Mouse (Mus musculus): Measurements from ENCODE around the gene Gpr161. TPM values are rescaled to one million over a fixed set of nuclear protein-coding genes. Genes with fewer than 3 reads are reported as not detected.

Gpr161 gene
- polyA plus RNA-seq, 1 experiment from 2014 or later = 3.4 TPM

DNA sequence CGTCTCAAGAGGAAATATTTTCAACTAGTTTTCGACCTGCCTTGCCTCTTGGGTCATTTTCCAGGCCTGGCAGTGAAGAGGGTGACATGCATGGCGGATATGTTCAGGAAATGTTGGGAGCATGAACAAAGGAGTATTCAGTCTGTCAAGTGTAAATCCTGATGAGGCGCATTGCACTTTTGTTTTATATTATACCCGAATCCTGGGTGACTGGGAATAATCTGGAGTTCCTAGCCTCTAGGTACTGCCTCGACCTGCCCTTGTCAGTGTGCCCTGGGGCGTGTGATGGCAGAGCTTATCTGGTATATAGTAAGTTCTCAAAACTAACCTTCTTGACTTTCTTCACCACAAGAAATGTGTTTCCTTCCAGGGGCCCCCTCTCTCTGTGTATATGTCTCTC is 11.5 kb upstream of the Gpr161 start:
- H3K9ac ChIP-seq = 0 out of 2 replicates have a peak overlapping the region, but pooled peaks have one; percentile 88
- no peak overlapping the region for H3K27ac ChIP-seq
- peak overlapping the region; percentile 68 for H3K4me3 ChIP-seq
- H3K9me3 ChIP-seq = no peaks in the 10 kb centered on the region
- ATAC-seq (ENCODE audit: low FRiP score) = no peak
- H3K27me3 ChIP-seq = no peaks in the 10 kb centered on the region
- H3K4me1 ChIP-seq (replicated peaks) = peaks cover 35% of the 10 kb centered on the region
- H3K36me3 ChIP-seq = 0 out of 2 replicates have a peak, but pooled peaks cover 3% of the 10 kb centered on the region
- peak overlapping the region; percentile 78 for H3K4me2 ChIP-seq
- WGBS = 74% methylated on average over 7 of the region's 7 CpGs

DNA sequence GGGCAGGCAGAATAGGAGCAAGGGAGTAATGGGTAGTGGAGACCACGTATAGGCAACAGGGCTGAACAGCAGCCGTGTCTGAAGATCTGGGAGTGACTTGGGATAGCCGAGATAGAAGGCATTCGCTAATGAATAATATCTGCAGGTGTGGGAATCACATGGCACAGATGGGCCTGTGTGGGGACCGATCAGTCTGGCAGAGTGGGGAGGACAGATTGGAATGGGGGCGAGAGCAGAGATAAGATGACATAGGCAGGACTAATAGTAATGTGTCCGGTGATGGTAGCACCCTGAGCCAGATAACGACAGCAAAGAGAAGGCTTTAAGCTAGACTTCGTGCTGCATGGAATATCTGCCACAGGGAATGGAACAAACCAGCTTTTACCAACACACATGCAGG is 7.4 kb upstream of the Gpr161 start:
- Histone ChIP-seq H3K9me3 (no peaks in the 10 kb centered on the region), H3K4me3 (no peak overlapping the region), H3K36me3 (peaks cover 12% of the 10 kb centered on the region), H3K9ac (no peak overlapping the region), H3K27ac (no peak overlapping the region), H3K27me3 (no peaks in the 10 kb centered on the region), H3K4me2 (no peak overlapping the region), H3K4me1 (replicated peaks) (peaks cover 20% of the 10 kb centered on the region)
- WGBS = 90% methylated on average over 9 of the region's 9 CpGs
- no peak for ATAC-seq (ENCODE audit: low FRiP score)

DNA sequence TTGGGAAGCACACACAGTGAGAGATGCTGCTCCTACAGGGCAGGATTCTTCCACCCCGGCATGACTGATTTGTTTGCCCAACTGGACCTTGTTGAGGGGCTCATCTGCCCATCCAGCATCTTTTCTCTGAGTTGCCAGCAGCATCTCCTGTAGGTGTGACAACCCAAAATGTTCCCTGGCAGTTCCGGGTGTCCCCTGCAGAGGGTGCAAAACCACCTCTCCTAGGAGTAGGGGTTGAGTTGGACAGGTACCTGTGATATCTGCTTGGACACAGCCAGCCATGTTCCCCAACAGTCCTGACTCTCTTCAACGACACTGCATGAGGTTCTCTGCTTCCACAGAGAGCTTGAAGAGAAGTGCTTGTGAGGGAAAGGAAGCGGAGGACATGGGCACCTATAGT is 5.8 kb upstream of the Gpr161 start:
- Histone ChIP-seq H3K9ac (no peak overlapping the region), H3K36me3 (peaks cover 27% of the 10 kb centered on the region), H3K4me3 (no peak overlapping the region), H3K4me2 (no peak overlapping the region), H3K27me3 (no peaks in the 10 kb centered on the region), H3K4me1 (replicated peaks) (peaks cover 5% of the 10 kb centered on the region), H3K9me3 (no peaks in the 10 kb centered on the region), H3K27ac (no peak overlapping the region)
- 92% methylated on average over 4 of the region's 4 CpGs for WGBS
- ATAC-seq (ENCODE audit: low FRiP score) = no peak

DNA sequence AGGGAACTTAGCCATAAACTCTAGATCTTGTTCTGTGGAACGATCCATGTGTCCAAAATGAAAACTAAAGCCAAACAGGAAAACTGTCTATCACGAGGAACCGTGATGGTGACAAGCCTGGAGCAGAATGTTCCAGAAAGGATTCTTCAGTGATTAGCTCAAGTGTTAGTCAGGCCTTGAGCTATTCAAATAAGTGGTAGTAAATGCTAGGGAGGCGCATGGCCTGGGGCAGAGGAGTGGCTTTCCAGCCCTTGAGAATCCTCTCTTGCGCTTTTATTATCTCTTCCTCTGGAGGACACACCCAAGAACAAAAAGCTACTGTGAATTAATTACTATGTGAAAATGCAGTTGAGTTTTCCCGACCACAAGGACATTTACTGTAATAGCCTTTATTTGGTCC is 4.0 kb upstream of the Gpr161 start:
- peaks cover 43% of the 10 kb centered on the region for H3K36me3 ChIP-seq
- H3K27ac ChIP-seq = no peak overlapping the region
- ATAC-seq (ENCODE audit: low FRiP score) = no peak
- WGBS = 95% methylated on average over 6 of the region's 6 CpGs
- H3K9me3 ChIP-seq = no peaks in the 10 kb centered on the region
- no peak overlapping the region for H3K4me2 ChIP-seq
- no peaks in the 10 kb centered on the region for H3K4me1 ChIP-seq (replicated peaks)
- no peaks in the 10 kb centered on the region for H3K27me3 ChIP-seq
- H3K4me3 ChIP-seq = no peak overlapping the region
- no peak overlapping the region for H3K9ac ChIP-seq

DNA sequence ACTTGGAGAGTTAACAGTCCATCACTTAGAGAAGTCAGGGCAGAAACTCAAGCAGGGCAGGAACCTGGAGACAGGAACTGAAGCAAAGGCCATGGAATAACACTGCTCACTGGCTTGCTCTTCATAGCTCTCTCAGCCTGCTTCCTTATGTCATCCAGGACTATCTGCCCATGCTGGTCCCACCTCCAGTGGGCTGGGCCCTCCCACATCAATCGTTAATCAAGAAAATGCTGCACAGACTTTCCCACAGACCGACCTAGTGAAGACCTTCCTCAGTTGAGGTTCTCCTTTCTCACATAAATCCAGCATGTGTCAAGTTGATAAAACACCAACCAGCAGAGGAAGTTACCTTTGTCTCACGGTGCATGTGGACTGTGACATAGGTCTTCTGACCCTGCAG is 5.5 kb downstream of the Gpr161 start:
- no peak for ATAC-seq (ENCODE audit: low FRiP score)
- 88% methylated on average over 3 of the region's 3 CpGs for WGBS
- Histone ChIP-seq H3K4me1 (replicated peaks) (peaks cover 18% of the 10 kb centered on the region), H3K36me3 (peaks cover 14% of the 10 kb centered on the region), H3K4me3 (no peak overlapping the region), H3K9ac (no peak overlapping the region), H3K9me3 (no peaks in the 10 kb centered on the region), H3K27me3 (no peaks in the 10 kb centered on the region), H3K4me2 (no peak overlapping the region), H3K27ac (no peak overlapping the region)

DNA sequence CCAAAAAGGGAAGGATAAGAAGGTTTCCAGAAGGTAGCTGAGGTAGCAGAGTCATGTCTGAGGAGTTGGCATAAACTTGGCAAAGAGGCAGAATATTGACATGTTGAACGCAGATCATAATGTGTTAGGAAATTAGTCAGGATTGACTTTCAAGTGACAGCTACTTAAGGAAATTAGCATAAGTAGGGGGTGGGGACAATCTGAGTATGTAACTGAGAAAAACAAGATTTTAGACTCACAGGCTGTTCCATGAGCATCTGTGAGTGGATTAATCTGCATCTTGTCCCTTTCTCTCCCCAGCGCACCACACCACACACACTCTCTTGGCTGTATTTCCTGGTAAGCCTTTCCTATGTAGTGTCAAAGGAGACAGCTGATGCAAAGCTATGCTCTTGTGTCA is 6.0 kb downstream of the Gpr161 start:
- H3K4me2 ChIP-seq = no peak overlapping the region
- peaks cover 18% of the 10 kb centered on the region for H3K4me1 ChIP-seq (replicated peaks)
- WGBS = 93% methylated on average over 2 of the region's 2 CpGs

DNA sequence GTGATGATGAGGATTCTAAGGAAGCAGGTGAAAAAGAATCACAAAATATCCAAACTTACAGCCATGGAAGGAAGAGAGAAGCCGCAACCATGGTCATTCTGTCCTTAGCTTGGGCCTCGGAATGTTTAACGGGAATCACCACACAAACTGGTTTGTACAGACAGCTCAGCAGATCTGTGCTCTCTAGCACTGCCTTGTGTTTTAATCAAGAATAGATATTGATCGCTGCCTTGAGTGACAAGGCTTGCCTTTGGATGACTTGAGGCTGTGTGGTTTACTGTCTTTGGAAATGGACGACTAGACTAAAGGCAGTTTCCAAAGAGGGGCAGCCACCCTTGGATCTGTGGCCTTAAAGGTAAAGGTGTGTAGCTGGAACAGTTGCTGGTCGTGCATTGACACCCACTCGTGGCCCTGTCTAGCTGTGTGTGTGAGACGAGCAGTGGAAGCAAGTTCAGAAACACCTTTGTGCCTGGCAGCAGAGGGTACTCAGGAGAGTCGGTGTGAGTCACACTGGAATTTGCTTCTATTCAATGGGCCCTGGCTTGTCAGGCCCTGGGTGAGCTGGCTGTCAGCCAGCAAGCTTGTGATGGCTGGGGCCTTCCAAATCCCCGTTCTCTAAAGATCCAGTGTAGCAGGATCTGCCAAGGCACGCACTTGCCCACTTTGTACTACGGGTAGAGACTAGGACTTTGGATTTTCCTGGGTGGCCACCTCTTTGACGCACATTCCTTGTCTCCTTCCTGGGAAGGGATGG is 7.0 kb downstream of the Gpr161 start:
- no peak overlapping the region for H3K4me2 ChIP-seq
- H3K27me3 ChIP-seq = no peaks in the 10 kb centered on the region
- WGBS = 68% methylated on average over 13 of the region's 13 CpGs
- no peaks in the 10 kb centered on the region for H3K9me3 ChIP-seq
- no peak overlapping the region for H3K9ac ChIP-seq
- no peak overlapping the region for H3K4me3 ChIP-seq
- peak; percentile 57 for ATAC-seq (ENCODE audit: low FRiP score)
- H3K36me3 ChIP-seq = peaks cover 17% of the 10 kb centered on the region
- H3K4me1 ChIP-seq (replicated peaks) = peaks cover 18% of the 10 kb centered on the region
- no peak overlapping the region for H3K27ac ChIP-seq

More for the DNA sequence above, 6.0 kb downstream of the Gpr161 start:
- Histone ChIP-seq H3K9me3 (no peaks in the 10 kb centered on the region), H3K27me3 (no peaks in the 10 kb centered on the region), H3K27ac (no peak overlapping the region), H3K36me3 (peaks cover 15% of the 10 kb centered on the region), H3K4me3 (no peak overlapping the region), H3K9ac (no peak overlapping the region)
- ATAC-seq (ENCODE audit: low FRiP score) = no peak

DNA sequence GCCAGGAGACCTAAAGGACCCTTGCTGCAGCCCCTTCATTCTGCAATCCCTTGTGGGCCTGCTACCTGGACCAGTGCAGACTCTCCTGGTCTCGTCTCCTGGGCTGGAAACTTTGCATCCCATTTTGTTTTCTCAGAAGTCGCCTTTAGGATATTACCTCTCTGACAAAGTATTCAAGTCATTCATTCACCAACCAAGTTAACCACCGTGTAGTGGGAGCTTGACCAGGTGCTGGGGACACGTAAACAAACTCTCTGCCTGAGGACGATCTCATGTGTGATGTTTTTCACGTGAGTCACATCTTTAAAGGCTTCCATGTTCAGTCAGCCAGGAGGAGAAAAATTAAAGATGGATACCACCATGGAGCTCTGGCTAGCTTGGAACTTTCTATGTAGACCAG is 7.6 kb downstream of the Gpr161 start:
- Histone ChIP-seq H3K4me1 (replicated peaks) (peaks cover 18% of the 10 kb centered on the region), H3K9ac (no peak overlapping the region), H3K4me2 (no peak overlapping the region), H3K36me3 (peaks cover 23% of the 10 kb centered on the region), H3K27ac (no peak overlapping the region), H3K4me3 (no peak overlapping the region), H3K27me3 (no peaks in the 10 kb centered on the region), H3K9me3 (no peaks in the 10 kb centered on the region)
- ATAC-seq (ENCODE audit: low FRiP score) = 0 out of 2 replicates have a peak, but pooled peaks have one; percentile 11
- 91% methylated on average over 6 of the region's 6 CpGs for WGBS

DNA sequence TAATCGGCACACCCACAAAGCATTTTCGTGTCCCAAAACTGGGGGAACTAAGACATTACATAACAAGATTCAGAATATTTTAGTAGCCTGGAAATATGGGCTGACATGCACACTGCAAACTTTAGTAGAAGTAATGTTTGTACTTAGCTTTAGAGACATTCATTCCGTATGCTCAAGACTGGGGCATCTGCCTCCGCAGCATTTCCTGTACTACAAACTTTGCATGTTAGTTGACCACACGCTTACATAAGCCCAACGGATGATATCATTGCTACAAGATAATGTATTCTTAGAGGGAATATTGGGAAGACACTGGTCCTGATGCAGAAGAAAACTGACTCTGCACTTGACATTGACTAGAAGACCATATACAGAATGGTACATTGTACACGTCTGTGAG is 8.8 kb downstream of the Gpr161 start:
- peaks cover 34% of the 10 kb centered on the region for H3K36me3 ChIP-seq
- peaks cover 18% of the 10 kb centered on the region for H3K4me1 ChIP-seq (replicated peaks)
- no peak overlapping the region for H3K4me2 ChIP-seq
- 94% methylated on average over 7 of the region's 7 CpGs for WGBS
- no peak overlapping the region for H3K9ac ChIP-seq
- no peaks in the 10 kb centered on the region for H3K9me3 ChIP-seq
- no peaks in the 10 kb centered on the region for H3K27me3 ChIP-seq
- H3K27ac ChIP-seq = no peak overlapping the region
- ATAC-seq (ENCODE audit: low FRiP score) = no peak
- no peak overlapping the region for H3K4me3 ChIP-seq

DNA sequence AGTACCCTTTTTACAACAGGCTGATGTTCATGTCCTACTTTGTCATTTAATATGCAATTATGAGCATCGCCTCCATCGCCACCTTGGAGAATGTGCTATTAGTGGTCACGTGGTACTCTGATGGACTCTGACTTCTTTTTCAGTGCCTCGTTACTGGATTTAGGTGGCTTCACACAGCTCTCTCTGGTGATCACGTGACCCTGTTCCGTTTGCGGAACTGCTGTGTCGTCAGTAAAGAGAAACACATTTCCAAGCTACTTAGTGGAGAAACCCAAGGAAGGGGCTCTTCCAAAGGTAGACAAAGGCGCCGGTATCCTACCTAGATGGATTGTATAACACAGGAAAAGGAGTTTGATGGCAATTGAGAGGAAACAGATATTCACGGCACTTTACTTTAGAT is 12.6 kb downstream of the Gpr161 start:
- Histone ChIP-seq H3K36me3 (peaks cover 69% of the 10 kb centered on the region), H3K27ac (no peak overlapping the region), H3K9me3 (no peaks in the 10 kb centered on the region), H3K4me2 (no peak overlapping the region), H3K4me3 (no peak overlapping the region), H3K27me3 (no peaks in the 10 kb centered on the region), H3K9ac (no peak overlapping the region), H3K4me1 (replicated peaks) (peaks cover 3% of the 10 kb centered on the region)
- ATAC-seq (ENCODE audit: low FRiP score) = no peak
- 87% methylated on average over 11 of the region's 11 CpGs for WGBS

DNA sequence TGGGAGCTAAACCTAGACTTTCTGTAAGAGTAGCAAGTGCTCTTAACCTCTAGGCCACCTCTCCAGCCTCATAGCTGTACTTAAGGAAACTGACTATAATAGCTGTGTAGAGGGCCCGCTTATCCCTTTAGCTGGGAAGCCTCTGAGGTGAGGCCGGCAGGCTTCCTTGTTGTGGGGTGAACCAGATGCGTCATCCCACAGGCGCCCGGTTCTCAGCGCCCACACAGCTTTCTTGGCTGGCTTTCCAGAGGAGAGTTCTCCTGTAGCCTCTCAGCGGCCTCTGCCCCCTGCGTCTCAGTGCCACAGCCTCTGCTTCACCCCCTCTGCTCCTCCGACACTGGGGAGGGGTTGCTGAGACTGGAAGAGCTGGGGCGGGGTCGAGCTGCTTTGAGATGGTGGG is 20.8 kb downstream of the Gpr161 start:
- Histone ChIP-seq H3K9ac (no peak overlapping the region), H3K27ac (no peak overlapping the region), H3K27me3 (no peaks in the 10 kb centered on the region), H3K4me3 (no peak overlapping the region), H3K4me1 (replicated peaks) (peaks cover 4% of the 10 kb centered on the region; the same call in 1 of the 2 replicates), H3K4me2 (no peak overlapping the region), H3K36me3 (peaks cover 69% of the 10 kb centered on the region), H3K9me3 (no peaks in the 10 kb centered on the region)
- no peak for ATAC-seq (ENCODE audit: low FRiP score)
- WGBS = 34% methylated on average over 11 of the region's 11 CpGs

DNA sequence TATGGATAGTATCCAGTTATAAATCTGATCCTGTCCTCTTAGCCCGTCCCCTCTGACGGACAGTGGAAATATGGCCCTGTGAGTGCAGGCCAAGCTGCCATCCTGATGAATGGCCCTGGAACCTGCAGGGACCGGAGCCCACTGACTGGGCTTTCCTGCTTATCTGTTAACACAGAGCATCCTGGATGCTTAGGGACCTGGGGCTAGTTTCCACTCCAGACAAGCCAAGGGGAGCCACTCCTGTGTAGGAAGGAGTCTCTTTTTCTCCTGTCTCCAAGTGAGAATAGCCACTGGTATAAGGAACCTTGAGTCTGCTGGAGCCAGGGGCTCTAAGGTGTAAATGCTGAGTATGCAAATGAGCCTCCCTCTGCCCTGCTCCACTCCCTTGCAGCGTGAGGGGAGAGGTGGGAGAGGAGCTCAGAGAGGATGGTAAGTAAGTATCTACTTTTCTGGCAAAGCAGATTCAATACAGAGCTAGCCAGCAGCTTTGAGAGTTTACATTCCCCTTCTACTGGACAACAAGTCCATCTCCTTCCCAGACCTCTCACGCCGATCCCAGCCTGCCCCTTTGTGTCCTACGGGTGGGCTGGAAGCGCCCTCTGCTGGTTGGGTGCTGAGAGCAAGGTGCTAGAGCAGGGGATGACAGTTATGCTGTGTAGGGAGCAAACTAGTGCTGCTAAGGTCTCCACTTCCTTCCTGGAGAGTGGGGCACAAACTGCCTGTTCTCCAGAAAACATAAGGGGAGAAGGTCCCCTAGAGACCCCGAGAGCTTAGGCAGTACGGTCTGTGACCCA is 24.7 kb downstream of the Gpr161 start:
- Histone ChIP-seq H3K4me1 (replicated peaks) (peaks cover 4% of the 10 kb centered on the region; the same call in 1 of the 2 replicates), H3K27ac (no peak overlapping the region), H3K4me3 (no peak overlapping the region), H3K9me3 (no peaks in the 10 kb centered on the region), H3K9ac (peak overlapping the region; percentile 40; the same call in 1 of the 2 replicates), H3K4me2 (no peak overlapping the region), H3K36me3 (peaks cover 80% of the 10 kb centered on the region), H3K27me3 (no peaks in the 10 kb centered on the region)
- ATAC-seq (ENCODE audit: low FRiP score) = peak; percentile 57; the same call in 1 of the 2 replicates
- WGBS = 38% methylated on average over 10 of the region's 10 CpGs
